Mouse (Mus musculus) activated CD4-positive, CD25-positive, alpha-beta regulatory T cell (primary cell): Measurements from ENCODE around the gene Olfr706. TPM values are rescaled to one million over a fixed set of nuclear protein-coding genes. Genes with fewer than 3 reads are reported as not detected.

Source experiments
- polyA plus RNA-seq, 2 experiments: library from polyadenylated mRNA; unstranded; fragments of 100-300 nt; shearing (Covaris generic); gene quantifications; one replicate each; pipeline ENCODE4 v1.2.1; 2017

The Olfr706 gene
- polyA plus RNA-seq, result not detected

GRCm38 (mm10) chr7:106888062-106888461 is at the start of gene Olfr706:
TSS of gene Olfr706 (minus strand) at chr7:106888162.

GRCm38 (mm10) chr7:106932119-106932518 is 44.2 kb upstream of the Olfr706 start, which contains the start of gene Olfr709-ps1:
TSS of gene Olfr709-ps1 (minus strand) at chr7:106932219.

GRCm38 (mm10) chr7:106907676-106908075 is 19.7 kb upstream of the Olfr706 start, which contains the start of gene Olfr1532-ps1:
TSS of gene Olfr1532-ps1 (plus strand) at chr7:106908001.

GRCm38 (mm10) chr7:106901141-106901540 is 13.2 kb upstream of the Olfr706 start, which contains the start of gene Olfr707:
TSS of gene Olfr707 (minus strand) at chr7:106901241.

GRCm38 (mm10) chr7:106876791-106877190 is 11.2 kb downstream of the Olfr706 start, which contains the start of gene Olfr705:
TSS of gene Olfr705 (minus strand) at chr7:106876891.

GRCm38 (mm10) chr7:106862885-106863284 is 25.1 kb downstream of the Olfr706 start, which contains the start of gene Olfr704:
TSS of gene Olfr704 (plus strand) at chr7:106863185.

GRCm38 (mm10) chr7:106843060-106843459 is 44.9 kb downstream of the Olfr706 start, which contains the start of gene Olfr703:
TSS of gene Olfr703 (plus strand) at chr7:106843360.

GRCm38 (mm10) chr7:106833793-106834192 is 54.2 kb downstream of the Olfr706 start, which contains the start of gene Olfr702:
TSS of gene Olfr702 (minus strand) at chr7:106833893.

Other genes with a start within 250 kb of the Olfr706 start
- not detected for gene Olfr693, start 207.6 kb downstream of the Olfr706 start, polyA plus RNA-seq
- not detected for gene Olfr694, start 196.3 kb downstream of the Olfr706 start, polyA plus RNA-seq
- not detected for gene Olfr695, start 171.8 kb downstream of the Olfr706 start, polyA plus RNA-seq
- gene Olfr697, start 145.7 kb downstream of the Olfr706 start, polyA plus RNA-seq, result not detected
- not detected for gene Olfr698, start 132.8 kb downstream of the Olfr706 start, polyA plus RNA-seq
- under 1 TPM; 0.05 to 0.18 TPM for gene Olfr699, start 95.0 kb downstream of the Olfr706 start, polyA plus RNA-seq
- gene Olfr700, start 79.3 kb downstream of the Olfr706 start, polyA plus RNA-seq, result not detected
- gene Olfr701, start 74.0 kb downstream of the Olfr706 start, polyA plus RNA-seq, result not detected
- gene Olfr702, start 54.3 kb downstream of the Olfr706 start, polyA plus RNA-seq, result not detected
- not detected for gene Olfr703, start 44.8 kb downstream of the Olfr706 start, polyA plus RNA-seq
- under 1 TPM in 1 of 2 experiments, not detected in 1; 0.09 TPM for gene Olfr704, start 25.0 kb downstream of the Olfr706 start, polyA plus RNA-seq
- under 1 TPM in 1 of 2 experiments, not detected in 1; 0.41 TPM for gene Olfr705, start 11.3 kb downstream of the Olfr706 start, polyA plus RNA-seq
- gene Olfr707, start 13.1 kb upstream of the Olfr706 start, polyA plus RNA-seq, result not detected
- under 1 TPM in 1 of 2 experiments, not detected in 1; 0.28 TPM for gene Olfr1532-ps1, start 19.8 kb upstream of the Olfr706 start, polyA plus RNA-seq
- gene Olfr709-ps1, start 44.1 kb upstream of the Olfr706 start, polyA plus RNA-seq, result under 1 TPM in 1 of 2 experiments, not detected in 1; 0.42 TPM
- gene Olfr710, start 60.1 kb upstream of the Olfr706 start, polyA plus RNA-seq, result not detected
- gene Olfr6, start 75.8 kb upstream of the Olfr706 start, polyA plus RNA-seq, result under 1 TPM in 1 of 2 experiments, not detected in 1; 0.18 TPM
- under 1 TPM in 1 of 2 experiments, not detected in 1; 0.15 TPM for gene Olfr711, start 87.3 kb upstream of the Olfr706 start, polyA plus RNA-seq
- not detected for gene Olfr2, start 117.9 kb upstream of the Olfr706 start, polyA plus RNA-seq
- gene Olfr713, start 143.0 kb upstream of the Olfr706 start, polyA plus RNA-seq, result not detected
- gene Olfr714, start 182.8 kb upstream of the Olfr706 start, polyA plus RNA-seq, result not detected
- under 1 TPM; 0.14 to 0.17 TPM for gene Olfr17, start 205.1 kb upstream of the Olfr706 start, polyA plus RNA-seq
- gene Olfr715b, start 222.2 kb upstream of the Olfr706 start, polyA plus RNA-seq, result not detected
- under 1 TPM in 1 of 2 experiments, not detected in 1; 0.05 TPM for gene Olfr715, start 242.9 kb upstream of the Olfr706 start, polyA plus RNA-seq